Mouse (Mus musculus): ENCODE measurements around the gene Gm17606. TPM values are rescaled to one million over a fixed set of nuclear protein-coding genes. Genes with fewer than 3 reads are reported as not detected.

The Gm17606 gene
- not detected in 2 replicates for polyA plus RNA-seq (2015; fragmentation: Nextera tagmentation; extraction: Ambion mirVana)

DNA sequence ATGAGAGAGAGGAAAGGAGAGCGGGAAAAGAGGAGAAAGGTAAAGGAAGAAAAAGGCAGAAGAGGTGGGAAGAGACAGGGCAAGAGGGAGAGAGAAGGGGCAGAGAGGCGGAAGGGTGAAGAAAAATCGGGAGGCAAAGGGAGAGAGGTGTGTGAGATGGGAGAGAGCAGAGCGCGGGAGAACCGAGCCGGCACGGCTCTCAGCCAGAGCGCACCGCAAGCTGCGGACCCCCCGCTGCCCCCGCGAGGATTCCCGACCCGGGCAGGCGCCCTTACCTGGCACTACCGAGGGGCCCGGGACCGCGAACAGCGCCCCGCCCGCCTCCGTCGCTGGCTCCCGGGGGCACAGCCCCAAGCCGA lies at the start of gene Gm17606:
TSS of gene Gm17606 (plus strand) at position 7 of the 359 bp plus-strand sequence.

DNA sequence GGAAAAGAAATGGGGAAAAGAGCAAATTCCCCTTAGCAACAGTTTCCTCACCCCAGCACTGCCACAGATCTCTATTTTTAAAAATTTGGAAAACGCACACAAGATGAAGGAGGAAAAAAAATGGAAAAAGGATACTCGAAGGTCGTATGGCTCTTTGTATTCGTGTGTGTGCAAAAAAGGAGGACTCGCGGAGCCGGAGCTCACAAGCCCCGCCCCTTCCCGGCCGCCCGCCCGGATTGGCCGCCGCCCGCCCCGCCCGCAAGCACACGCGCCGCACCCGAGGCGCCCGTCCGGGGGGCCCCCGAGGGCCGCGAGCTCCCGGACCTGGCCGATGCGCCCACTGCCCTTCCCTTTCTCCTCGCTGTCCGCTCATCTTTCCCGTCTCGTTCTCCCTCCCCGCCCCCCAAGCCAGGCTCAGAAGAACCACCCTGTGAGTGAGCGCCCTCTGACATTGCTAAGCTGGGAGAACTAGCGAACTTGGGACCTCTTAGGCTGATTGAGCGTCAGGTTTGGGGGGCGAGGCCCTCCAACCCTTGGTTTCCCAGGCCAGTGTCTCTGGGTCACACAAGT lies 34.9 kb upstream of the Gm17606 start, which contains the start of gene 4931414P19Rik:
TSS of gene 4931414P19Rik (minus strand) at position 242 of the 570 bp plus-strand sequence.

GRCm38 (mm10) chr14:54617897-54618365 lies 22.8 kb upstream of the Gm17606 start, which contains the start of gene Psmb5:
Psmb5 (minus strand) TSS chr14:54618022.

GRCm38 (mm10) chr14:54621133-54621532 lies 19.6 kb upstream of the Gm17606 start, which contains the start of gene Psmb11:
Psmb11 (plus strand) TSS chr14:54621433.

DNA sequence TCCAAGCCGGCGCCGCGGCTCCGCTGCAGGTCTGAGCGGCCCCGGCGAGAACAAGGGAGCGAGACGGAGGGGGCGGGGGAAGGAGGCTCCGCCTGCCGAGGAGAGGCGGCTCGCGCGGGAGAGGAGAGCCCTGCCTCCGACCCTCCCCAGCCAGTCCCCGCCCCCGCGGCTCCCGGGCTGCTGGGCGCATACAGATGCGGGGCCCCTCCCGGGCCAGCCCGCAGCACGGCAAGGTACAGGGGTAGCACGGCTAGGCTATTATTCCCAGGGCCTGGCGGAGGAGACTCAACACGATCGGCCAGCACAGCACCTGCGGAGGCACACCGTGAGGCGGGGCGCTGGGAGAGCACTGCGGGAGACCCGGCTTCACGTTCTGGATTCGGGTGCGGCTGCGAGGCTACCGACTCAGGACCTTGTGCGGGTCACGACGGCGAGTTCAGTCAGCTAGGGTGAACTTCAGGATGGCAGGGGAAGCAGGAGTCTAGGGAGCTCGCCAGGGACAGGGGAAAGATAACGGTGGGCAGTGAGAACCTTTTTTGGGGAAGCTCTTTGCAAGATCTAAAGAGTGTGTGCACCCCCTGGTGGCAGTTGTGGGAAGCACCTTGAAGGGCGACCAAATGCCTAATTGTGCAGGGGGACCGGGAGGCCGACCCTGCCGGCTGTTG lies 685 bp downstream of the Gm17606 start, which contains the start of gene Cdh24:
TSS of gene Cdh24 (minus strand) at position 60 of the 665 bp plus-strand sequence.

DNA sequence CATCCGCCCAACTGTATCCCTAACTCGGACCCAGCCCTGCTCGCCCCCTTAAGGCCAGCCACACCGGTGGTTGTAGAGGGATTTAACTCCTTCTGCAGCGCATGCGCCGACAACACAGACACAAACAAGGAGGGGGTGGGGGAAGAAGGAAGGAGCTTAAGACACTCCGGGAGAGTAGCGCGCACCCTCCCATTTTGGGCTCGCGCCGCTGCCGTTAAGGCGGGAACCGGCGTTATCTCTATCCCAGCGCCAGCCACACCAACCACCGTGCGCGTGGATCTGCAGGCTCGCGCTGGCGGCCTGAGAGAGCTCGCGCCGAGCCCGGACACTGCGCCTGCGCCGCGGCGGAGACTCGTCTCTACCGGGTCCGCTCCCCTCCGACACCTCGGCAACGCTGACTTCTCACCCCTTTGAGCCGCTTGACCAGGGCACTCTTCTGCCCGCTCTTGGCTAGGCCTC lies 45.3 kb downstream of the Gm17606 start, which contains the start of gene 1700123O20Rik:
TSS of gene 1700123O20Rik (plus strand) at position 154 of the 459 bp plus-strand sequence.

DNA sequence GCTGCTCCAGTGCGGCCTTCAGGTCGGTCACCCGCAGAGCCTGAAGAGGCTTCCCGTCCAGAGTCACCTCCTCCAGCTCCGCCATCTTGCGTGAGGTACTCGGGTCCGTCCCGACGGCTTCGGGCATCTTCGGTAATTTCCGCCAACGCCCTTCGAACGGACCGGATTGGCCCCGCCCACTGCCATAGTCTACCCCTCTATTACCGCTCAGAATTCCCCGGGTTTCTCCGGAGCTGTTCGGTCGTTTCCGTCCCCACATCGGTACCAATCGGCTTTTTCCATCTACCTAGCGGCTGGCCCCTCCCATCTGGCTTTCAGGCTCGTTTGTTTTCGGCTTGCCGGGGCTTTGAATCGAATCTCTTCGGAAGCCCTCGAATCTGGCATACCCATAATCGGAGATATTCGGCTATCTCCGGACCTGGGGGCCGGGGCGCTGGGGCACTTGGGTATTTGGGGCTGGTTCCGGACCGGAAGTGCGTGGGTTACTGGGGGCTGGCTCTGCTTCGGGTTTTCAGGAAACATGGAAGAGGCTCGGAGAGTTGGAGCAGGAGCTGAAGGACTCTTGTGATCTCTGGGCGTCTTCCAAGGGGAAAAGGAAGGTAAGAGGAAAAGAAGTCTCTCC lies 45.9 kb downstream of the Gm17606 start, which contains the start of gene Acin1:
TSS of gene Acin1 (minus strand) at position 410 of the 622 bp plus-strand sequence.

MicroRNAs within 50 kb of the gene (microRNA counts, 519-probe panel; counts per million panel counts)
- microRNA mmu-miR-686, result 40.5 counts per million

Small RNA genes within 50 kb of the gene (microRNA-seq; reads per million reads assigned to microRNA genes)
- gene Mir686 (not detected), gene Mir6948 (not detected)

Other genes with a start within 250 kb of the Gm17606 start
- gene Slc7a7, start 223.2 kb upstream of the Gm17606 start, polyA plus RNA-seq (2015; fragmentation: Nextera tagmentation; extraction: Ambion mirVana), result 4.7 and 5.0 TPM in 2 replicates
- gene Mrpl52, start 214.0 kb upstream of the Gm17606 start, polyA plus RNA-seq (2015; fragmentation: Nextera tagmentation; extraction: Ambion mirVana), result 297 and 329 TPM in 2 replicates
- gene Mmp14, start 209.3 kb upstream of the Gm17606 start, polyA plus RNA-seq (2015; fragmentation: Nextera tagmentation; extraction: Ambion mirVana), result 56.7 and 58.8 TPM in 2 replicates
- 40.6 and 41.8 TPM in 2 replicates for gene Lrp10, start 176.8 kb upstream of the Gm17606 start, polyA plus RNA-seq (2015; fragmentation: Nextera tagmentation; extraction: Ambion mirVana)
- gene Rem2, start 164.9 kb upstream of the Gm17606 start, polyA plus RNA-seq (2015; fragmentation: Nextera tagmentation; extraction: Ambion mirVana), result 23.2 and 23.7 TPM in 2 replicates
- gene Prmt5, start 123.4 kb upstream of the Gm17606 start, polyA plus RNA-seq (2015; fragmentation: Nextera tagmentation; extraction: Ambion mirVana), result 72.7 and 80.7 TPM in 2 replicates
- 23.6 and 23.9 TPM in 2 replicates for gene Haus4, start 86.3 kb upstream of the Gm17606 start, polyA plus RNA-seq (2015; fragmentation: Nextera tagmentation; extraction: Ambion mirVana)
- 4.7 and 4.9 TPM in 2 replicates for gene Ajuba, start 63.4 kb upstream of the Gm17606 start, polyA plus RNA-seq (2015; fragmentation: Nextera tagmentation; extraction: Ambion mirVana)
- gene 4931414P19Rik, start 35.0 kb upstream of the Gm17606 start, polyA plus RNA-seq (2015; fragmentation: Nextera tagmentation; extraction: Ambion mirVana), result 3.2 and 4.7 TPM in 2 replicates
- 419 and 456 TPM in 2 replicates for gene Psmb5, start 22.9 kb upstream of the Gm17606 start, polyA plus RNA-seq (2015; fragmentation: Nextera tagmentation; extraction: Ambion mirVana)
- gene Psmb11, start 19.5 kb upstream of the Gm17606 start, polyA plus RNA-seq (2015; fragmentation: Nextera tagmentation; extraction: Ambion mirVana), result 0.04 and 0.34 TPM in 2 replicates
- 12.4 and 12.7 TPM in 2 replicates for gene Cdh24, start 412 bp downstream of the Gm17606 start, polyA plus RNA-seq (2015; fragmentation: Nextera tagmentation; extraction: Ambion mirVana)
- 61.4 and 65.9 TPM in 2 replicates for gene 1700123O20Rik, start 45.3 kb downstream of the Gm17606 start, polyA plus RNA-seq (2015; fragmentation: Nextera tagmentation; extraction: Ambion mirVana)
- 92.8 and 99.3 TPM in 2 replicates for gene Acin1, start 46.0 kb downstream of the Gm17606 start, polyA plus RNA-seq (2015; fragmentation: Nextera tagmentation; extraction: Ambion mirVana)
- 0.22 and 0.23 TPM in 2 replicates for gene Gm29776, start 57.9 kb downstream of the Gm17606 start, polyA plus RNA-seq (2015; fragmentation: Nextera tagmentation; extraction: Ambion mirVana)
- 0.17 TPM in 1 of 2 replicates, not detected in the other for gene Cebpe, start 71.2 kb downstream of the Gm17606 start, polyA plus RNA-seq (2015; fragmentation: Nextera tagmentation; extraction: Ambion mirVana)
- gene Slc7a8, start 141.0 kb downstream of the Gm17606 start, polyA plus RNA-seq (2015; fragmentation: Nextera tagmentation; extraction: Ambion mirVana), result 5.2 and 6.2 TPM in 2 replicates
- not detected in 2 replicates for gene Rnf212b, start 173.2 kb downstream of the Gm17606 start, polyA plus RNA-seq (2015; fragmentation: Nextera tagmentation; extraction: Ambion mirVana)
- gene Homez, start 230.0 kb downstream of the Gm17606 start, polyA plus RNA-seq (2015; fragmentation: Nextera tagmentation; extraction: Ambion mirVana), result 8.5 and 10.5 TPM in 2 replicates
- gene Ppp1r3e, start 236.6 kb downstream of the Gm17606 start, polyA plus RNA-seq (2015; fragmentation: Nextera tagmentation; extraction: Ambion mirVana), result 7.9 and 8.4 TPM in 2 replicates
- 4.3 and 5.6 TPM in 2 replicates for gene Bcl2l2, start 242.4 kb downstream of the Gm17606 start, polyA plus RNA-seq (2015; fragmentation: Nextera tagmentation; extraction: Ambion mirVana)
- gene Gm20521, start 242.5 kb downstream of the Gm17606 start, polyA plus RNA-seq (2015; fragmentation: Nextera tagmentation; extraction: Ambion mirVana), result not detected in 2 replicates